Mouse (Mus musculus) G1E-ER4 (cell line): ENCODE data around the gene C2cd5. TPM values are rescaled to one million over a fixed set of nuclear protein-coding genes. Genes with fewer than 3 reads are reported as not detected.

Experiments used
- GATA1 ChIP-seq: IDR thresholded peaks from one replicate; pipeline ENCODE4 v1.8.0; 2012; ENCODE audit warnings: low read length, inconsistent platforms
- polyA plus RNA-seq: library from polyadenylated mRNA; stranded (reverse); fragments of >175 nt; gene quantifications from 2 replicates; pipeline ENCODE4 v1.2.3, GENCODE M21; 2012

Gene C2cd5
- polyA plus RNA-seq, 1 experiment, result 19.0 TPM

DNA sequence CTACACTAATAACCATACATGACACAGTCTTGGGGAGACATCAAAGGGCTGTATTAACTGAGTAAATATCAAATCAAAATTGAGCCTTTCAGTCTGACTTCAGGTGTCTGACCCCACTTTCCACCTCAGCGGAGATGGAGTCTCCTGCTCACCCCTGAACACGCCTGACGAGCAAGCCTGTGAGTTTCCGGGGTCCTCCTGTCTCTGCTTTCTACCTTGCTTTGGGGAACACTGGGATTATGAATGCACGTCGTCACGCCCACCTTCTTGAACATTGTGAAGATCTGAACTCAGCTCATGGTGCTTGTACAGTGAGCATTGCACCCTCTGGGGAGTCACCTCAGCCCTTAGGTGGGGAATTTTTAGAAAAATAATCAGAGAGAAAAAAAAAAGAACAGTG lies 126.7 kb downstream of the C2cd5 start:
- no peak for TF ChIP-seq GATA1

DNA sequence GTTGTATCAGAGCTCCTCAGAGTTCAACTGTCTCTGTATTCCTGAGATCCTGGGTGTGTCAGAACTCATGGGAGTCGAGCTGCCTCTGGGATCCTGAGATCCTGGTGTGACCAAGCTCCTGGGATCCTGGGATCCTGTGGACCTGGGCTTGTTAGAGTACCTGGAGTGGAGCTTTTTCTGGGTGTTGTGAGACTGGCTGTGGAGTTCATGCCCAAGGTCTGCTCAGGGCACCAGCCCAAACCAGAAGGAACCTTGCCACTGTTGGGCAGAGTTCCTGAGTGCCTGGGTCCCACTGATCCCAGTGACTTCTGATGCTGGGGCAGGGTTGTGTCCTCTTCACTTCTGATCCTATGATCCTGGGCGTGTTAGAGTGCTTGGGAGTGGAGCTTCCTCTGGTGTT lies 127.7 kb downstream of the C2cd5 start:
- no peak for TF ChIP-seq GATA1

DNA sequence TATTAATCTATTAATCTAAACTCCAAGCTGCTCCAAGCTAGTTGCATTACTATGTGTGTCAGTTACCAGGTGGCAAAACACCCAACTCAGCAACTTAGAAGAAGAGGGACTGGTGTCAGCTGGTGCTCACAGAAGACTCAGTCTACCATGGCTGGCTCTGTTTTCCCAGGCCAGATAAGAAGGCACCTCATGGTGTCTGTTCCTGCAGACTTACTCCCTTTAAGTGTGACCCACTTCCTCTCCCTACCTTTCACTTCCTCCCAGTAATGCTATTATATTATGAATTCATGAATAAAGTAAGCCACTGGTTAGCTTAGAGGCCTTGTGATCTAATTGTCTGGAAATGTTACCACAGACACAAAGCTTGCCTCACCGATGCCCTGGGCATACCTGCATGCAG lies 132.5 kb downstream of the C2cd5 start:
- TF ChIP-seq GATA1, result no peak

DNA sequence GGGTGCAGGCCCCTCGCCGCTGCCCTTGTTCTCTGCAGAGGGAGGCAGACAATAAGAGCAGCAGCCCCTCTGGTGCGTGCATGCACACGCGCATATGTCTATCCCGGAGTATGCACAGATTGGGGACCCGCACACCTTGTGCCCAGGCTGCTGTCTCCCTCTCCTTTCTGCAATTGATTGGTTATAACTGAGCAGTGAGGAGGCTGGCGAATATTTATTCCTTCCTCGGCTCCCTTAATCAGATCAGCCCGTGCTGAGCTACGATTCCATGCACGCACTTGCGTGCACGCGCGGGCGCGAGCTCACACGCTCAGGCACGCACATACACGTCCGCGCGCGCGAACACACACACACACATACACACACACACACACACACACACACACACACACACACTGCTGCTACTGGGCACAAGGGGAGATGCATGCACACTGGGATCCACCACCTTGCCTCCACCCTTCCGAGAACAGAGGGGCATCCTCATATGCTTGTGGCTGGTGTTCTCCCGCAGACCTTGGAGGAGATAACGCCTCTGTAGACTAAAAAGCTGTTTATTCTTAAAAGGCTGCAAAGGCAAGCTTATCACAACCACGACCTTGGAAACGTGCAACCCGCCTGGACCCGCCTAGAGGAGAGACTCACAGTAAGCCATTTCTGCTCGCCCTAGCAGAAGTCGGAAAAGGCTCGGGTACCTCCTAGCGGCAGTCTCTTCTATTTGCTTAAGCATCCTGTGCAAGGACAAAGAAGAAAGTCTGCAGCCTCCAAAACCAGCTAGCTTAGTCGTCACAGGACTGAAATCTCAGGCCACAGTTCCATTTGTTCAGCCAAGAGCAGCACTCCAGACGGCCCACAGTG lies 135.2 kb downstream of the C2cd5 start:
- no peak for TF ChIP-seq GATA1

DNA sequence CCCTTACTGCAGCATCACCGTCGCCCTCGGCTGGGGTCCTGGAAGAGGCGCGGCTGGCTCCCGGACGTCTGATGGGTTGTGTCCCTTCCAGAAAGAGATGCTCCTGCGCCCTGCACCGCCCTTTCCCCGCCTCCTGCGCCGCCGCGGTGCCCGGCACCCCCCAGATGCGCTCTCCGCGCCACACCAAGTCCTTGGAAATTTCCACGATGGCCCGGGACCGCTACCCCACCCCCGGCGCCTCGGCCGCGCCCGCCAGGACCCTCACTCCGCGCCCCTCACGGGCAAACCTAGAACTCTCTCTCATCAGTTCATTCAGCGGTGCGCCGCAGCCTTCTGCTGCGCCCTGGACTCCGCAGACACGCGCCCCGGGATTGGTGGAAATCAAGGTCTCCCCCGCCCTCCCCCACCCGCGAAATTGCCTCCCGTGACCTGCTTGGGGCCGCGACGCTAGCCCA lies 135.8 kb downstream of the C2cd5 start, which contains the start of gene St8sia1:
TSS of gene St8sia1 (minus strand) at position 377 of the 455 bp plus-strand sequence.
- TF ChIP-seq GATA1, result no peak

DNA sequence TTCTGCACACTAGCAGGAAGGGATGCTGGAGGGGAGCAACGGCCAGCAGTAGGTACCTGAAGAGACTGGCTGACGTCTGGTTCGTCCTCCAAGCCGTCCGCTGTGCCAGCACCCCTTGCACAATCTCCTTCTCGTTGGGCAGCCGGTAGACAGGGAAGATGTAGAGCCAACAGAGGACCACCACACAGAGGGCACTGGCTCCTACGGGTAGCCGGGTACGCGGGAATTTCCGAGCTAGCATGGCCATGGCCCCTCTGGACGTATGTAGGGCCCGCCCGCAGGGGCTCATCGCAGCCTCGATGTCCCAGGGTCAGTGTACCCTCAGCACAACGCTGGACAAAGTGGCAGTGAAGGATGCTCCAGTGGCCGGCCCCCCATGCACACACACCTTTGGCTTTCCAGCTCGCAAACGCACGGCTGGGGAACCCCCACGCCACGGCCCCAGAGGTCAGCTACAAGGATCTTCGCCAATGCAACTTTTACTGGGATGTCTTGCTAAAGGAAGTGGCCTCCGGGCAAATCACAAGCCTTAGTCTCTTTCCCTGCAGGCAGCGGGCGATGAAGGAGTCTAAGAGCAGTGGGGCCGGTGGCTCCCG lies 136.4 kb downstream of the C2cd5 start:
- TF ChIP-seq GATA1, result no peak

DNA sequence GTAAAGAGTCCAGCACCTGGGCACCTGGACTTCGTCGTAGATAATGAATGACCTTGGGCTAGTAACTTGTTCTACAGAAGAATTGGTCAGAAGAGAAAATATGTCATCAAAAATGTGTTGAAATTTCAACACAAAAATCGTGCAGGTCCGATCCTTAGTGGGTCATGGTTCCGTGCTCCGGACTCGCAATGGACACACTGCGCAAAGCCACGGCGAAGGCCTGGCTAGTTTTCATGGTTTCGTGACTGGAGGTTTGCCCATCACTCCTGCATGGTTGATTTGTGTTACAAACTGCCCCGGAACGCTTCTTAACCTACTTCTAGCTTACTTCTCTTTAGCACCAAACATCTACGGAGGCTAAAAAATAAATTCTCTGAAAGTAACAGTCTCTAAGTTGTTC lies 137.1 kb downstream of the C2cd5 start:
- no peak for TF ChIP-seq GATA1

DNA sequence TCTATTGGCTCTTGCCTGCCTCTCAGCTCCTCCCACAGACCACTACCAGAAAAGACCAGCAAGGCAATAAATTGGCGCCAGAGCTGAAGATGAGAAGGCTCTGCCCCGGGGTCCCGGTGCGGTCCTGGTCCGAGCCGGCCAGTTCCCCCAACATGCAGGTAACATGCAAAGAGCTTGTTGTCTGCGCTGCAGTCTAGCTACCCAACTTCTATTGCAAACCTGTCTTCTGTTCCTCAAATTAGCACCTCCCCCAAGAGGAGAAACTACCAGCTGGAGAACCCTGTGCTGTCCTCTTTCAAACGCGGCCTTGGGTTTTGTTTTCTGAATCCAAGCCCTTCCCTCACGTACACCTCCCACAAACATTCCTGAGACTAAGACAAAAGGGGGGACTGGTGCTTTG lies 137.5 kb downstream of the C2cd5 start:
- TF ChIP-seq GATA1, result no peak

DNA sequence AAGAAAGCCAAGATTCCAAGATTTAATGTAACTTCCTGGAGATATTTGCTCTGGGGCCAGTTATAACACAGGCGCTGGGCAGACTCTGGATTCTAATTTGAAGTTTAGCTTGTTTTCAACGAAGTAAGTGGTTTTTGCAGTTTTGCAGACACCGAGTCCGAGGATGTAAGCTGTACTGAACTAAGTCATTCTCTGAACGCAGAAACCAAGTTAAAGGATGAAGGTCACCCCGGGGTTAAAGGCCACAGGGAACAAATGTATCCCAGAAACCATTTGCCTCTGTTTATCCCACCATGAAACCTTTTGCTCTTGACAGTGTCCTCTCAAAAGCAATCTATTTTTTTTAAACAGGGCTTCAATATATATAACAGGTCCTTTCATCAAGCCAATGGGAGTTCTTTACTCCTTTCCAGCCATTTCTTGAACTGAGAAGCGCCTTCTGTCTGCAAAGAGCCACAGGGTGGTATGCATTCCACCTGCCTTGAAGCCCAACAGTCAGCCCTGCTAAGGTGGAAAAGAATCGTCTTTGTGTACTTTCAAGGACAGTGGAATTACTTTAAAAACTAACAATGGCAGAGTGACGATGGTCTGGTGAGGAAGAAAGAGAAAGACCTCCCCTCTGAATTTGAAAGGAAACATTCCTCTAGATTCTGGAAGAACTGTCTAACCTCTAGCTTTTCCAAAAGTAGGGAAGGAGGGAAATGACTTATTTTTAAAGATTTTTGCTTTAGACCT lies 138.1 kb downstream of the C2cd5 start:
- no peak for TF ChIP-seq GATA1

Other genes with a start within 250 kb of the C2cd5 start
- gene St8sia1, start 135.7 kb downstream of the C2cd5 start, polyA plus RNA-seq, result not detected in 2 replicates
- gene Etnk1, start 67.1 kb upstream of the C2cd5 start, polyA plus RNA-seq, result 41.1 and 62.3 TPM in 2 replicates